Mouse (Mus musculus): Measurements from ENCODE around the gene Mrps35.

The Mrps35 gene

GRCm38 (mm10) chr6:147030096-147030885 is 12.3 kb upstream of the Mrps35 start:
- DNase-seq, result peak; percentile 59

- DNase-seq, result peak; percentile 79
Observed at GRCm38 (mm10) chr6:147032303-147032925, 10.2 kb upstream of the Mrps35 start, which contains the start of gene Rep15. Gene Rep15 (plus strand): TSS chr6:147032584.

GRCm38 (mm10) chr6:147043633-147044032 is 1.1 kb downstream of the Mrps35 start:
- DNase-seq, result peak; percentile 50

GRCm38 (mm10) chr6:147049239-147049805 is 6.8 kb downstream of the Mrps35 start:
- DNase-seq, result peak; percentile 66

- DNase-seq, result peak; percentile 67
Observed at GRCm38 (mm10) chr6:147051666-147052065, 9.1 kb downstream of the Mrps35 start.

- DNase-seq, result peak; percentile 61
Observed at GRCm38 (mm10) chr6:147052440-147052839, 9.9 kb downstream of the Mrps35 start.

- DNase-seq, result peak; percentile 58
Observed at GRCm38 (mm10) chr6:147053785-147054646, 11.5 kb downstream of the Mrps35 start.

GRCm38 (mm10) chr6:147055374-147055977 is 12.9 kb downstream of the Mrps35 start:
- DNase-seq, result peak; percentile 61

GRCm38 (mm10) chr6:147059326-147059725 is 16.8 kb downstream of the Mrps35 start:
- DNase-seq, result peak; percentile 81

- peak; percentile 82 for DNase-seq
Observed at GRCm38 (mm10) chr6:147061630-147062029, 19.1 kb downstream of the Mrps35 start.

- DNase-seq, result no peak
Observed at GRCm38 (mm10) chr6:147062034-147062433, 19.5 kb downstream of the Mrps35 start.

GRCm38 (mm10) chr6:147062694-147063093 is 20.1 kb downstream of the Mrps35 start:
- peak; percentile 55 for DNase-seq

- DNase-seq, result peak; percentile 1
Observed at GRCm38 (mm10) chr6:147064226-147064943, 21.8 kb downstream of the Mrps35 start.

- peak; percentile 95 for DNase-seq
Observed at GRCm38 (mm10) chr6:147064944-147065261, 22.3 kb downstream of the Mrps35 start.

- no peak for DNase-seq
Observed at GRCm38 (mm10) chr6:147075808-147076387, 33.3 kb downstream of the Mrps35 start.

GRCm38 (mm10) chr6:147076878-147077277 is 34.3 kb downstream of the Mrps35 start:
- no peak for DNase-seq

GRCm38 (mm10) chr6:147079919-147080318 is 37.4 kb downstream of the Mrps35 start:
- no peak for DNase-seq

GRCm38 (mm10) chr6:147085398-147086040 is 43.0 kb downstream of the Mrps35 start:
- DNase-seq, result no peak

- peak; percentile 95 for DNase-seq
Observed at GRCm38 (mm10) chr6:147086594-147087225, 44.1 kb downstream of the Mrps35 start, which contains the start of gene Mansc4. Gene Mansc4 (minus strand): TSS chr6:147087032.

GRCm38 (mm10) chr6:147087736-147088135 is 45.2 kb downstream of the Mrps35 start:
- DNase-seq, result no peak

Measured in heart, adult 11 months (tissue).